Mouse (Mus musculus): ENCODE results near the gene Aars.
"Not testable (repeated sequence)": the region's sequence is repeated elsewhere in the genome, so short reads cannot be mapped to it uniquely, and the experiment has no call there.

Gene Aars

GRCm38 (mm10) chr8:111055031-111055634 is 22.2 kb downstream of the Aars start:
- DNase-seq (ENCODE audit: low spot score), result no peak

GRCm38 (mm10) chr8:111055661-111056060 is 22.7 kb downstream of the Aars start:
- DNase-seq (ENCODE audit: low spot score), result no peak

GRCm38 (mm10) chr8:111056158-111056663 is 23.3 kb downstream of the Aars start, which contains the start of gene Exosc6:
TSS of gene Exosc6 (plus strand) at chr8:111056339.
- peak; percentile 92 for DNase-seq (ENCODE audit: low spot score)

GRCm38 (mm10) chr8:111056691-111057293 is 23.8 kb downstream of the Aars start:
- peak; percentile 53 for DNase-seq (ENCODE audit: low spot score)

- DNase-seq (ENCODE audit: low spot score), result no peak
Observed at GRCm38 (mm10) chr8:111058946-111059572, 26.1 kb downstream of the Aars start.

- no peak for DNase-seq (ENCODE audit: low spot score)
Observed at GRCm38 (mm10) chr8:111061688-111062071, 28.7 kb downstream of the Aars start.

- peak; percentile 84 for DNase-seq (ENCODE audit: low spot score)
Observed at GRCm38 (mm10) chr8:111062072-111062757, 29.3 kb downstream of the Aars start.

- no peak for DNase-seq (ENCODE audit: low spot score)
Observed at GRCm38 (mm10) chr8:111062893-111063292, 29.9 kb downstream of the Aars start.

GRCm38 (mm10) chr8:111066308-111066707 is 33.4 kb downstream of the Aars start:
- DNase-seq (ENCODE audit: low spot score), result no peak

GRCm38 (mm10) chr8:111067439-111067838 is 34.5 kb downstream of the Aars start:
- no peak for DNase-seq (ENCODE audit: low spot score)

GRCm38 (mm10) chr8:111068660-111069059 is 35.7 kb downstream of the Aars start:
- DNase-seq (ENCODE audit: low spot score), result not testable (repeated sequence)

- no peak for DNase-seq (ENCODE audit: low spot score)
Observed at GRCm38 (mm10) chr8:111075926-111076325, 43.0 kb downstream of the Aars start.

- DNase-seq (ENCODE audit: low spot score), result no peak
Observed at GRCm38 (mm10) chr8:111079461-111079860, 46.5 kb downstream of the Aars start.

GRCm38 (mm10) chr8:111079861-111080271 is 46.9 kb downstream of the Aars start:
- no peak for DNase-seq (ENCODE audit: low spot score)

- no peak for DNase-seq (ENCODE audit: low spot score)
Observed at GRCm38 (mm10) chr8:111081580-111082258, 48.8 kb downstream of the Aars start.

GRCm38 (mm10) chr8:111083936-111084335 is 51.0 kb downstream of the Aars start:
- not testable (repeated sequence) for DNase-seq (ENCODE audit: low spot score)

- peak; percentile 65 for DNase-seq (ENCODE audit: low spot score)
Observed at GRCm38 (mm10) chr8:111090126-111090525, 57.2 kb downstream of the Aars start.

- no peak for DNase-seq (ENCODE audit: low spot score)
Observed at GRCm38 (mm10) chr8:111091706-111092105, 58.8 kb downstream of the Aars start.

GRCm38 (mm10) chr8:111092326-111092725 is 59.4 kb downstream of the Aars start, which contains the start of gene Clec18a:
TSS of gene Clec18a (minus strand) at chr8:111092426.
- not testable (repeated sequence) for DNase-seq (ENCODE audit: low spot score)

GRCm38 (mm10) chr8:111093865-111094718 is 61.1 kb downstream of the Aars start, which contains the start of gene Pdpr:
TSS of gene Pdpr (plus strand) at chr8:111094630.
- peak; percentile 93 for DNase-seq (ENCODE audit: low spot score)

All from ovary, postnatal 36 days (tissue).